Mouse (Mus musculus) hindbrain, embryonic 11.5 days (tissue): ENCODE measurements at regions not wholly inside any gene's neighbourhood (a gene's known extent, or its start where the extent isn't known, plus 50 kb on each side); places are given as distances from the start of the nearest gene placed in this dataset.

ENCODE experiments used
- ATAC-seq: fragments of 200-750 bp; cut with Nextera tagmentation; 2 replicates; pipeline ENCODE4 v1.8.0; 2017; ENCODE audit warnings: mild to moderate bottlenecking, moderate TSS enrichment, moderate library complexity; ENCODE audit not compliant: low FRiP score
- DNase-seq: peaks from one replicate; pipeline ENCODE4 v3.0.0-alpha.2; 2015; ENCODE audit warnings: low spot score
- H3K27ac ChIP-seq: fragments of 300-500 bp; sonication (generic); 2 replicates; pipeline ENCODE4 v1.5.1; 2014; ENCODE audit warnings: mild to moderate bottlenecking, low read depth, low read length
- H3K27me3 ChIP-seq: fragments of 300-500 bp; sonication (generic); 2 replicates; pipeline ENCODE4 v1.6.1; 2014; ENCODE audit warnings: mild to moderate bottlenecking, low read length, moderate library complexity, mixed read lengths; ENCODE audit not compliant: control insufficient read depth, insufficient read depth
- H3K36me3 ChIP-seq: fragments of 300-500 bp; sonication (generic); 2 replicates; pipeline ENCODE4 v1.6.1; 2014; ENCODE audit warnings: mild to moderate bottlenecking, low read length, moderate library complexity, mixed read lengths; ENCODE audit not compliant: control insufficient read depth, insufficient read depth
- H3K4me1 ChIP-seq: fragments of 300-500 bp; sonication (generic); replicated peaks from 2 replicates; pipeline ENCODE4 v1.6.1; 2014; ENCODE audit warnings: low read length, mixed read lengths; ENCODE audit not compliant: control insufficient read depth, insufficient read depth
- H3K4me2 ChIP-seq: fragments of 300-500 bp; sonication (generic); replicated peaks from 2 replicates; pipeline ENCODE4 v1.6.1; 2014; ENCODE audit warnings: mild to moderate bottlenecking, low read depth, low read length
- H3K4me3 ChIP-seq: fragments of 300-500 bp; sonication (generic); 2 replicates; pipeline ENCODE4 v1.5.1; 2014; ENCODE audit warnings: low read depth, low read length
- H3K9ac ChIP-seq: fragments of 300-500 bp; sonication (generic); 2 replicates; pipeline ENCODE4 v1.6.1; 2014; ENCODE audit warnings: low read depth, low read length
- H3K9me3 ChIP-seq: fragments of 300-500 bp; sonication (generic); 2 replicates; pipeline ENCODE4 v1.6.1; 2016; ENCODE audit warnings: low read length; ENCODE audit not compliant: control insufficient read depth
- WGBS: fragments of 180-500 bp; shearing (Covaris S2); extraction: QIAGEN DNeasy Blood & Tissue Kit; methylation state at CpG from one replicate; pipeline ENCODE4 v1.1.7; 2014; 5-methylcytosine and 5-hydroxymethylcytosine counted together

DNA sequence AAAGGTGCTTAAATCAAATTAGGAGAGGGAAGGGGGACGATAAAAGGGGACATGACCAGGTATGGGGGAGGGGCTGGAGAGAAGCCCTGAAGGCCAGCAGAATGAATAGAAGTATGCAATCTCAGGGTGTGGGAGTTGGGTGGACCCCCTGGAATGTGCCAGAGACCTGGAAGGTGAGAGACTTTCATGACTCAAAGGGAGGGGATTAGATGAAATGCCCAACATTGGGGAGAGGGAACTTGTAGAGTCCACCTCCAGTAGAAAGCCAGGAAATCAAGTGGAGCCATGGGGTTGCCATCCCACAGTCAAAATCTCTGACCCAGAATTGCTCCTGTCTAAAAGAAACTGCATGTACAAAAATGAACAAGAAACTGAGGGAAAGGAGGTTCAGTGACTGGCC is 666.5 kb downstream of the Cps1 start:
- Histone ChIP-seq H3K36me3 (no peaks in the 10 kb centered on the region), H3K27ac (no peak overlapping the region), H3K4me2 (no peak overlapping the region), H3K9ac (no peak overlapping the region), H3K4me1 (no peaks in the 10 kb centered on the region), H3K27me3 (no peaks in the 10 kb centered on the region), H3K4me3 (no peak overlapping the region), H3K9me3 (no peaks in the 10 kb centered on the region)
- 73% methylated on average over 1 of the region's 1 CpGs for WGBS
- no peak for DNase-seq
- ATAC-seq: no peak; the same call in 1 of the 2 replicates

DNA sequence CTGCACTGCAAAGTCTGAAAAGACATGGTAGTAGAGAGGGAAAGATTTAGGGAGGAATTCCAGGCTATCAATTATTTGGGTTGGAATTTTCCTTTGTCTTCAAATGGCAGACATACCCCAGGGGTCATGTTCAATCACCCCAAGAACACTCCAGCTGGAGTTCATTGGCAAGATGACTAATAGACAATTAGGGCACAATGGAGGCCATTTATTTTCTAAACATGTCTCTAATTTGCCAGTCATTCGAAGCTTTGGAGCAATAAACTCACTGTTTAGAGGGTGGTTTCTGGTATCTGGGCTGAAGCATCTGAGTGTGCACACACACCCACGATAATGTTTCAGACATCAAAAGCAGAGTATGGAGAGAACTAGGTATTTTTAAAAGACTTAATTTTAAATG is 672.2 kb downstream of the Cps1 start:
- Histone ChIP-seq H3K4me2 (no peak overlapping the region), H3K27me3 (no peaks in the 10 kb centered on the region), H3K27ac (no peak overlapping the region), H3K9me3 (no peaks in the 10 kb centered on the region), H3K4me3 (no peak overlapping the region), H3K4me1 (no peaks in the 10 kb centered on the region), H3K36me3 (no peaks in the 10 kb centered on the region), H3K9ac (no peak overlapping the region)
- peak; percentile 38 for DNase-seq
- peak; percentile 85 for ATAC-seq
- WGBS: 33% methylated on average over 2 of the region's 2 CpGs

DNA sequence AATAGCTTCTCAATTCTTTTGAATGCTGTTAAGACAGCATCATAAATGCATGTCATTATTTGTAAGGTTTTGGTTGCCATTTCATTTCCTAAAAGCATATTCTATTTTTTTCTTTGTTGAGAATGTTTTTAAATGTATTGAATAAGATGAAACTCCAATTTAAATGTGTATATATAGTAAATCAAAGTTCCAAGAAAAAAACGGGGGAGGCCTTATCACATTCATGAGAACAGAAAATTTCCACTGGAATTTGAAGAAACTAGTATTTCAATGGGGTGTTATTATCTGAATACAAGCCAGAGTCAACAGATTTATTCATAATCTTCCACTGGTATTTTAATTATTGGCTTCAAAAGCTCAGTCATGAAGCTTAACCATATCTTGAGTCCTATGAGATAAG is 672.7 kb downstream of the Cps1 start:
- Histone ChIP-seq H3K9me3 (no peaks in the 10 kb centered on the region), H3K4me3 (no peak overlapping the region), H3K9ac (no peak overlapping the region), H3K36me3 (no peaks in the 10 kb centered on the region), H3K4me2 (no peak overlapping the region), H3K4me1 (no peaks in the 10 kb centered on the region), H3K27ac (no peak overlapping the region), H3K27me3 (no peaks in the 10 kb centered on the region)
- ATAC-seq (no peak), DNase-seq (no peak)
- 86% methylated on average over 1 of the region's 1 CpGs for WGBS

DNA sequence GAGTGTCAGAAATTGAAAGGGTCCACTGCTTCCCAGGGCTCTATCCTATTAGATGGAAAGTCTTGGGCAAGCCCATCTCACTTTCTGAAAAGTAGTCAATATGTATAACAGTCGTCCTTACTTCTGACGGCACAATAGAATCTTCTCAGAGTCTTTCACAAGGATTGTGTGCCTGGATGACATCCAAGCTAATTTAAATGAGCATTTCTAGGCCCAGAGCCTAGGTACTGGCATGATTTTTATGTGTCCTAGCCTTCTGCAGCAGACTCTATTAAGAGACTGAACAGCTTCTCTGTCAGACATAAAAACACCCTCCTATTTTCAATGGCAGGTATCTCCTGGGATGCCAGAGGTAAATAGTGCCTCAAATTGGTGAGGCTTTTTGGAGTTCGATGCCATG is 680.5 kb downstream of the Cps1 start:
- ATAC-seq: no peak
- no peak for DNase-seq
- Histone ChIP-seq H3K4me3 (no peak overlapping the region), H3K27me3 (no peaks in the 10 kb centered on the region), H3K4me1 (no peaks in the 10 kb centered on the region), H3K36me3 (no peaks in the 10 kb centered on the region), H3K9ac (no peak overlapping the region), H3K9me3 (no peaks in the 10 kb centered on the region), H3K27ac (no peak overlapping the region), H3K4me2 (no peak overlapping the region)
- WGBS: 88% methylated on average over 3 of the region's 3 CpGs

DNA sequence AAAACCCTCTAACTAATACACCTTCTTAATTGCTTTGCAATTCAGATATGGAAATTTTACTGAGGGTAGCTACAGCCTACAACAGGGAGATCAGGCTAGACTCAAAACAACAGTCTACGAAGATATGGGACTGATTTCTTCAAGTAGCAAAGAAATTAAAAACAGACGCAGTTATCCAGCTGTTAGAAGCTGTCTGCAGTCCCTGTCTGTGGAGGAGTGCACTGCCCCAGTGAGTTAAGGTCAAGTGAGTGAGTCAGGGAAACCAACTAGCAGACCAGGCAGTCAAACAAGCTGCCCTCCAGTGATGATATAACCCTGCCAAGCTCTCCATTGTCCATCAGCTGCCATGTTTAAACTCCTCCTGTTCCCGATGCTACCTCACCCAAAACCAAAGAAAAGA is 697.3 kb downstream of the Cps1 start:
- ATAC-seq: no peak
- 75% methylated on average over 3 of the region's 3 CpGs for WGBS
- no peak overlapping the region for H3K4me2 ChIP-seq

DNA sequence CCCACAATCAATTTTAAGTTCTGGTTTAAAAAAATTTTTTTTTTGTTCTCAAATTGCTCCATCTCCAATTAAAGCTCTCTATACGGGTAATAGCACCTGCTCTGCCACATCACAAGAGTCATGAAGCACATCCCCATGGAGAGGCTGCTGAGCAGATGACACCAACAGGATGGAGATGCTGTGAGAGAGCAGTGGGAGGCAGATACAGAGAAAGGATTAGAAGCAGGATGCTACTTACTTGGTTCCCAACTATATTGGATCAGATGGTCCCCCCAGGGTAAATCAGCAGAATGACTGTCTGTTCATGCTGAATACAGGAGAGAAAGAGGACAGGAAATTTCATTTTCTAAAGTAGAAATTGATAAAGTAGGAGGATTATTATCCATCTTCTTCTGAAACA is 725.2 kb downstream of the Cps1 start:
- Histone ChIP-seq H3K9me3 (no peaks in the 10 kb centered on the region), H3K4me1 (no peaks in the 10 kb centered on the region), H3K4me2 (no peak overlapping the region), H3K27ac (no peak overlapping the region), H3K36me3 (no peaks in the 10 kb centered on the region), H3K9ac (no peak overlapping the region), H3K4me3 (no peak overlapping the region), H3K27me3 (no peaks in the 10 kb centered on the region)
- no peak for DNase-seq
- no peak for ATAC-seq
- WGBS: 38% methylated on average over 1 of the region's 1 CpGs

More for the DNA sequence above, 697.3 kb downstream of the Cps1 start:
- Histone ChIP-seq H3K9me3 (no peaks in the 10 kb centered on the region), H3K4me3 (no peak overlapping the region), H3K27me3 (no peaks in the 10 kb centered on the region), H3K36me3 (no peaks in the 10 kb centered on the region), H3K9ac (no peak overlapping the region), H3K27ac (no peak overlapping the region), H3K4me1 (no peaks in the 10 kb centered on the region)
- DNase-seq: no peak

DNA sequence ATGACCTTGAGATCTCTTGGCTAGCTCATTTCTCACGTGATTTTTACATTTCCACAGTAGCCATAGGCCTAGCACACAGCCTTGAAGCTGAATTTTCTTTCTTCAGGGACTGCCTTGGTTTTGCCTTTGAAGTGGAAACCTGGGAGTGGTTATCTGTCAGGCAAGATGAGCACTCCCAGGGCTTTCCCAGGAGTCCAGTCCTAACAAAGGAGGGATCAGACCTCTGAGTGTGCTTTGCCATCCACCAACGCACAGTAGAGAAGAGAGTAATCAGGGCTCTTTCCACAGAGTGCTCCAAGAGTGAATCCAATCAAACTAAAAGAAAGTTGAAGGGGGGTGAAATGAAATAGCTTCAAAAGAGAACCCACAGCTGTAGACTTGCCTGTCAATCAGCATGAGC is 770.7 kb downstream of the Cps1 start:
- ATAC-seq: no peak

DNA sequence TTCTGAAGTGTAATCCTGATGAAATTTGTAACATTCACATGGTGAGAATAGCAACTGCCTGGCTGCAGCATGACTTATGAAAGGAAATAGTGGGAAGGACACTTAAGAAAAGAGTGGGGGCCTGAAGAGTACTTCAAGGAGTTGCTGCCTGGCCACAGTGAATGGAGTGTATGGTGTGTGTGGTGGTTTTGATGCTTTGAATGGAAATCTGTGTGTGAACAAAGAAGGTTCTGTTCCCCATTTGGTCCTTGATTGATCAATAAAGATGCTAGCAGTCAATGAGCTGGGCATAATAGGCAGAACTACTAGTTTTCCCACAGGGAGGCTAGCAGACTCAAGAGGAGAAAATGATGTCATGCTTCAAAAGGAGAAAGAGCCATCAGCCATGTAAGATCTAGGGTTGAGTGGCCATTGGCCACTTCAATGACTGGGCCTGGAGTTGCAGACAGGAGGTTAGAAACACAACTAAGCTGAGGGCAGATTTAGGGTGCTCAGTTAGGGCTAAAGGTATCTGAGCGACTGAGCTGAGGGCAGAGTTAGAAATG is 772.0 kb downstream of the Cps1 start:
- WGBS: 63% methylated on average over 1 of the region's 1 CpGs
- Histone ChIP-seq H3K4me1 (no peaks in the 10 kb centered on the region), H3K4me2 (no peak overlapping the region), H3K9me3 (no peaks in the 10 kb centered on the region), H3K27ac (no peak overlapping the region), H3K9ac (no peak overlapping the region), H3K36me3 (no peaks in the 10 kb centered on the region), H3K4me3 (no peak overlapping the region), H3K27me3 (no peaks in the 10 kb centered on the region)
- no peak for ATAC-seq
- DNase-seq: peak; percentile 2

More for the DNA sequence above, 770.7 kb downstream of the Cps1 start:
- Histone ChIP-seq H3K4me1 (no peaks in the 10 kb centered on the region), H3K9me3 (no peaks in the 10 kb centered on the region), H3K27ac (no peak overlapping the region), H3K4me2 (no peak overlapping the region), H3K4me3 (no peak overlapping the region), H3K27me3 (no peaks in the 10 kb centered on the region), H3K9ac (no peak overlapping the region), H3K36me3 (no peaks in the 10 kb centered on the region)
- 19% methylated on average over 2 of the region's 2 CpGs for WGBS
- no peak for DNase-seq

DNA sequence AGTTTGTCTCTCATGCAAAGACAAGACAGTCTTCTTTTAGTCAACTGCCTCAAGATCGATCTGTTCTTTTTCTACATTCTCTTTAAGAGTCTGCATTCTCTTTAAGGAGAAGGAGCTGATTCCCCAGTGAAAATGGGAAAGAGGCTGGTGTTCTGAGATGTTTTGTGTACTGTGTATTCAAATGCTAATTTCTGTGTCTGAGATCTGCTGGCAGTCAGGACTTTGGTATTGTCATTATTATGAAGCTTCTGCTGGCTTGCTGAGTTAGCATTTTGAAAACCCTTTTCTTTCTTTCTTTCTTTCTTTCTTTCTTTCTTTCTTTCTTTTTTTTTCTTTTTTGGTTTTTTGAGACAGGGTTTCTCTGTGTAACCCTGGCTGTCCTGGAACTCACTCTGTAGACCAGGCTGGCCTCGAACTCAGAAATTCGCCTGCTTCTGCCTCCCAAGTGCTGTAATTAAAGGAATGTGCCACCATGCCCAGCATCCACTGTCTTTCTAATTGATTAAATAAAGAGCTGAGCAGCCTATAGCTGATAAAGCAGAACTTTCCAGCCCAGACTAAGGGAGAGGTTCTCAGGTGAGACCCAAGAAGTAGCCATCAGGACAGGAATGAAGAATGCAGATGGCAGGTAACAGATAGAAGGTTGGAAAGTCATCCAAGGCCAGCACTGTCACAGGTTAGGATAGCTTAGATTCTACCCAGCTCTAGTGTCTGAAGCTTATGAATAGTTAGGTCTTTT is 813.1 kb downstream of the Cps1 start:
- Histone ChIP-seq H3K27me3 (no peaks in the 10 kb centered on the region), H3K9me3 (no peaks in the 10 kb centered on the region), H3K36me3 (no peaks in the 10 kb centered on the region), H3K4me3 (no peak overlapping the region), H3K4me1 (no peaks in the 10 kb centered on the region), H3K27ac (no peak overlapping the region), H3K9ac (no peak overlapping the region), H3K4me2 (no peak overlapping the region)
- WGBS: 50% methylated on average over 3 of the region's 3 CpGs
- DNase-seq (peak; percentile 14), ATAC-seq (peak; percentile 63)
